Mouse (Mus musculus) thymus, adult 2 months (tissue): ENCODE results near the gene Zfp385b.

ENCODE experiments used
- CTCF ChIP-seq: fragments of 200-500 bp; IDR thresholded peaks from 2 replicates; pipeline ENCODE4 v1.5.1; 2012; ENCODE audit warnings: mild to moderate bottlenecking, control low read depth, low read length, moderate library complexity, borderline replicate concordance; ENCODE audit not compliant: control insufficient read depth, poor library complexity, insufficient read depth; ENCODE audit errors: extremely low read depth
- POLR2A ChIP-seq: fragments of 200-500 bp; IDR thresholded peaks from 2 replicates; pipeline ENCODE4 v1.6.1; 2012; ENCODE audit warnings: mild to moderate bottlenecking, low read length, control low read depth, moderate library complexity; ENCODE audit not compliant: control insufficient read depth, poor library complexity, insufficient read depth; ENCODE audit errors: extremely low read depth

DNA sequence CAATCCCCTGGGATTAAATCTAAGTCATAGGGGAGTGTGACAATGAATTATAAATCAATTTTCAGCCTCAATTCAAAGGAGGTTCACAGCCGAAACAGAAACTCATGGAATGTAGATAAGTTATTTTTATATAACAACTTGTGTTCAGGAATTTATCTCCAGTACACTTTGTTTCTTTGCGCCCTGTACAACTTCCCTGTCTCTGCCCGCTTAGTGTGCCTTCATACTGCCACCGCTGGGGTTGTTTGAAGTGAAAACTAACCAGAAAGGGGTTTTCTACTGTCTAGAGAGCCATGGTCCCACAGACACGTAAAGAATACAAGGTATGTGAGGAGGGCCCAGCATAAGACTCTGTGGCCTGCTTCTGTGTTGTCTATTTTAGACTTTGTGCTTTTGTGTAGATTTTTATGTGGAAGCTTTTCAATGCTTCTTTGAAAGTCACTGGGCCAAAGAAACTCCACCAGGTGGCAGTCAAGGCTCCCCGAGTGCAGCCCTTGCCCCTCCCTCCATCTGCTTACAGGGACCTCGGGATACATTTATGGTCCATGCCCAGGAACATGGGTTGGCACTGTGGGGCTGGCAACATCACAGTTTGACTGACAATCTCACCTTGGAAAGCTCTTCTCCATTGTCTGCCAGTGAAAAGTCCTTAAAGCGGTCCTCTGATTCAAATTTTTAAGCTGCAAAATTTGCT lies 23.4 kb downstream of the Zfp385b start:
- TF ChIP-seq POLR2A (no peak), CTCF (no peak)
